8 mouse cellular contexts compared by ENCODE assay signal in genomic region chr7:13278308-13278891, GRCm38 (mm10). TPM values are rescaled to one million over a fixed set of nuclear protein-coding genes. Genes with fewer than 3 reads are reported as not detected.
DNase-seq lines count a peak whose midpoint lies in the region; ATAC-seq and TF ChIP-seq lines count a peak whose summit lies in the region.

Zswim9 (minus strand) TSS chr7:13278721.

- peak; percentile 27; the same call in 1 of the 2 replicates for TF ChIP-seq CTCF in kidney, postnatal 0 days (IDR thresholded peaks at IDR 0.05; ENCODE audit: low read depth)

- peak within 1 kb of the TSS; percentile 64 for H3K4me3 ChIP-seq in heart, embryonic 12.5 days
- peak within 1 kb of the TSS; percentile 62 for H3K4me3 ChIP-seq in kidney, postnatal 0 days (replicated peaks; ENCODE audit: low read depth, low read length)
- H3K4me3 ChIP-seq in liver, embryonic 11.5 days (ENCODE audit: low read depth, low read length) = peak within 1 kb of the TSS; percentile 73
- H3K4me3 ChIP-seq in stomach, embryonic 14.5 days (ENCODE audit: low read depth, low read length) = peak within 1 kb of the TSS; percentile 42

- peak; percentile 93 for ATAC-seq in erythroid progenitor cell, adult 5-6 weeks (replicated peaks; ENCODE audit: low FRiP score, poor library complexity, severe bottlenecking)
- peak; percentile 99 for ATAC-seq in heart, embryonic 12.5 days (ENCODE audit: insufficient number of reproducible peaks, low FRiP score)
- ATAC-seq in kidney, postnatal 0 days (replicated peaks; ENCODE audit: low FRiP score, low read depth) = peak; percentile 99
- peak; percentile 97 for ATAC-seq in liver, embryonic 11.5 days (replicated peaks; ENCODE audit: low FRiP score)
- peak; percentile 98 for ATAC-seq in stomach, embryonic 14.5 days (ENCODE audit: insufficient number of reproducible peaks, insufficient read depth, low FRiP score, low read depth)

- under 1% methylated on average over 39 of the region's 39 CpGs for WGBS in heart, embryonic 12.5 days
- WGBS in kidney, postnatal 0 days = under 1% methylated on average over 39 of the region's 39 CpGs
- under 1% methylated on average over 39 of the region's 39 CpGs for WGBS in liver, embryonic 11.5 days
- under 1% methylated on average over 38 of the region's 39 CpGs for WGBS in stomach, embryonic 14.5 days

- peak within 1 kb of the TSS; percentile 83 for H3K4me2 ChIP-seq in heart, embryonic 12.5 days
- H3K4me2 ChIP-seq in kidney, postnatal 0 days (ENCODE audit: low read length) = peak within 1 kb of the TSS; percentile 58
- H3K4me2 ChIP-seq in liver, embryonic 11.5 days = peak within 1 kb of the TSS; percentile 83
- peak within 1 kb of the TSS; percentile 74 for H3K4me2 ChIP-seq in stomach, embryonic 14.5 days (replicated peaks; ENCODE audit: low read depth, low read length)

- H3K4me1 ChIP-seq in heart, embryonic 12.5 days (replicated peaks) = 0 out of 2 replicates have a peak, but pooled peaks cover 5% of the 10 kb centered on the region
- H3K4me1 ChIP-seq in kidney, postnatal 0 days (replicated peaks; ENCODE audit: insufficient read depth, low read length) = no peaks in the 10 kb centered on the region
- H3K4me1 ChIP-seq in liver, embryonic 11.5 days (replicated peaks; ENCODE audit: control insufficient read depth, insufficient read depth, low read length) = peaks cover 6% of the 10 kb centered on the region; the same call in 1 of the 2 replicates
- H3K4me1 ChIP-seq in stomach, embryonic 14.5 days (ENCODE audit: control insufficient read depth, insufficient read depth, low read length) = no peaks in the 10 kb centered on the region

- DNase-seq in CD4-positive helper T cell, adult 2 months (ENCODE audit: low read depth, low spot score) = peak; percentile 94
- peak; percentile 88 for DNase-seq in brain, embryonic 18.5 days (ENCODE audit: low read depth, low spot score)
- DNase-seq in kidney, postnatal 0 days (ENCODE audit: low spot score) = peak; percentile 96
- peak; percentile 93 for DNase-seq in liver, embryonic 11.5 days (ENCODE audit: low spot score)
- peak; percentile 95 for DNase-seq in naive thymus-derived CD4-positive, alpha-beta T cell, adult 2 months (ENCODE audit: low read depth)

- H3K27ac ChIP-seq in heart, embryonic 12.5 days (ENCODE audit: poor library complexity, severe bottlenecking) = peak within 1 kb of the TSS; percentile 85
- peak within 1 kb of the TSS; percentile 77 for H3K27ac ChIP-seq in kidney, postnatal 0 days
- H3K27ac ChIP-seq in liver, embryonic 11.5 days (ENCODE audit: low read depth, low read length) = peak within 1 kb of the TSS; percentile 84
- H3K27ac ChIP-seq in stomach, embryonic 14.5 days (ENCODE audit: low read length) = peak within 1 kb of the TSS; percentile 35; the same call in 1 of the 2 replicates

- peaks cover 56% of the 10 kb centered on the region for H3K36me3 ChIP-seq in heart, embryonic 12.5 days
- H3K36me3 ChIP-seq in kidney, postnatal 0 days (ENCODE audit: insufficient read depth, low read length) = 0 out of 2 replicates have a peak, but pooled peaks cover 12% of the 10 kb centered on the region
- peaks cover 31% of the 10 kb centered on the region for H3K36me3 ChIP-seq in liver, embryonic 11.5 days (ENCODE audit: control insufficient read depth, insufficient read depth, low read length)
- H3K36me3 ChIP-seq in stomach, embryonic 14.5 days (ENCODE audit: control insufficient read depth, insufficient read depth, low read length) = peaks cover 18% of the 10 kb centered on the region

- peak within 1 kb of the TSS; percentile 77 for H3K9ac ChIP-seq in heart, embryonic 12.5 days
- peak within 1 kb of the TSS; percentile 72 for H3K9ac ChIP-seq in kidney, postnatal 0 days (ENCODE audit: low read depth, low read length)
- H3K9ac ChIP-seq in liver, embryonic 11.5 days (ENCODE audit: low read depth, low read length) = peak within 1 kb of the TSS; percentile 86
- peak within 1 kb of the TSS; percentile 32 for H3K9ac ChIP-seq in stomach, embryonic 14.5 days (replicated peaks; ENCODE audit: low read depth, low read length)

- no peaks in the 10 kb centered on the region for H3K27me3 ChIP-seq in heart, embryonic 12.5 days (replicated peaks)
- no peaks in the 10 kb centered on the region for H3K27me3 ChIP-seq in kidney, postnatal 0 days (ENCODE audit: insufficient read depth, low read length)
- no peaks in the 10 kb centered on the region for H3K27me3 ChIP-seq in liver, embryonic 11.5 days (replicated peaks; ENCODE audit: control insufficient read depth, insufficient read depth, low read length)
- H3K27me3 ChIP-seq in stomach, embryonic 14.5 days (ENCODE audit: control insufficient read depth, insufficient read depth, low read length) = no peaks in the 10 kb centered on the region

- no peaks in the 10 kb centered on the region for H3K9me3 ChIP-seq in heart, embryonic 12.5 days (replicated peaks)
- no peaks in the 10 kb centered on the region for H3K9me3 ChIP-seq in kidney, postnatal 0 days (replicated peaks; ENCODE audit: low read length)
- H3K9me3 ChIP-seq in liver, embryonic 11.5 days (ENCODE audit: control insufficient read depth, low read length) = no peaks in the 10 kb centered on the region
- H3K9me3 ChIP-seq in stomach, embryonic 14.5 days (ENCODE audit: control insufficient read depth, low read depth, low read length) = no peaks in the 10 kb centered on the region

RNA-seq across cellular contexts. Expression of gene Zswim9, which starts in this region (rescaled TPM):
- total RNA-seq in erythroid progenitor cell, adult 5-6 weeks (2015; ENCODE audit: low replicate concordance) = 5.9 and 8.6 TPM in 2 replicates
- 5.1 and 7.1 TPM in 2 replicates for total RNA-seq in erythroid progenitor cell, adult 5-6 weeks (2017; ENCODE audit: low replicate concordance)
- 8.3 and 8.5 TPM in 2 replicates for polyA plus RNA-seq in heart, embryonic 12.5 days (2016; fragmentation: Nextera tagmentation; extraction: Ambion mirVana)
- polyA plus RNA-seq in kidney, postnatal 0 days (2015; fragmentation: Nextera tagmentation; extraction: Ambion mirVana) = 5.0 and 5.1 TPM in 2 replicates
- 2.9 and 4.0 TPM in 2 replicates for polyA plus RNA-seq in liver, embryonic 11.5 days (2014; fragmentation: Nextera tagmentation; extraction: Ambion mirVana)
- 5.7 and 11.6 TPM in 2 replicates for polyA plus RNA-seq in stomach, embryonic 14.5 days (2014; fragmentation: Nextera tagmentation; extraction: Ambion mirVana)

Comparison
In these comparisons a context has a peak if more than half of its experiments do, and no peak if none do; other contexts are left out.
1. Peak in every context shown above with its lines: DNase-seq, ATAC-seq, H3K4me3 ChIP-seq and H3K27ac ChIP-seq.
2. H3K27ac ChIP-seq: peak in every context shown above with its lines; median percentile 85 in heart, embryonic 12.5 days; 84 in liver, embryonic 11.5 days; 77 in kidney, postnatal 0 days; 35 in stomach, embryonic 14.5 days.
3. H3K9ac ChIP-seq: peak in every context shown above with its lines; median percentile 86 in liver, embryonic 11.5 days; 77 in heart, embryonic 12.5 days; 72 in kidney, postnatal 0 days; 32 in stomach, embryonic 14.5 days.